Mouse (Mus musculus): ENCODE results near the gene Lce3e. TPM values are rescaled to one million over a fixed set of nuclear protein-coding genes. Genes with fewer than 3 reads are reported as not detected.

Gene Lce3e
- polyA plus RNA-seq, 2 experiments, result not detected

- peak; percentile 62 for DNase-seq (ENCODE audit: low spot score)
- peak overlapping the region; percentile 42 for H3K4me3 ChIP-seq (replicated peaks; ENCODE audit: low read length)
- TF ChIP-seq POLR2A (IDR thresholded peaks at IDR 0.05; ENCODE audit: borderline replicate concordance, extremely low read depth, insufficient read depth, insufficient read length), result no peak
- 2% methylated on average over 17 of the region's 24 CpGs for WGBS
- peak; percentile 87 for ATAC-seq (ENCODE audit: low FRiP score, low read depth)
- H3K36me3 ChIP-seq (ENCODE audit: control insufficient read depth, insufficient read depth, low read length), result no peaks in the 10 kb centered on the region
- H3K27ac ChIP-seq (replicated peaks; ENCODE audit: low read depth, low read length), result no peak overlapping the region
- peak overlapping the region; percentile 65 for H3K9ac ChIP-seq (ENCODE audit: low read depth, low read length, severe bottlenecking)
- peak overlapping the region; percentile 68 for H3K4me2 ChIP-seq (replicated peaks; ENCODE audit: low read depth, low read length, severe bottlenecking)
- H3K4me1 ChIP-seq (ENCODE audit: control insufficient read depth, insufficient read depth, low read length), result no peaks in the 10 kb centered on the region
- H3K9me3 ChIP-seq (ENCODE audit: control insufficient read depth, low read length), result no peaks in the 10 kb centered on the region
- H3K27me3 ChIP-seq (ENCODE audit: control insufficient read depth, insufficient read depth, low read length), result no peaks in the 10 kb centered on the region
Measured at GRCm38 (mm10) chr3:93014378-93014801, 47.5 kb downstream of the Lce3e start.

DNA sequence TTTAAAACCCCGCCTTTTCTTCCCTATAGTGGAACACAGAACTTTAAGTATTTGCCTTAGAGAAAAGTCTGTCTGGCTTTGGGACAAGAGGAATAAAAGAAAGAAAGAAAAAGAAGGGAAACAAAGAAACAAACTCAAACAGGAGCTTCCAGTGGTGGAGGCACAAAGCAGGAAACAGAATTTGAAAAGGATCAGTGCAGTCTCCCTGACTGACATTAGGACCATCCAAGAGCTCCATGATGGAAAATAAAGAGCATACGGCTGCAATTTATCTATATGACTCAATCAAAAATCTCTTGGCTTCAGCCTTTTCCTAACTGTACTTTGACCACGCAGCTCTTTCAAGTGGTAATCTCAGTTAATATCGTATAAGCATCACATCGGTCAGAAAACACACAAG lies 48.0 kb downstream of the Lce3e start:
- DNase-seq (ENCODE audit: low spot score) (no peak), ATAC-seq (ENCODE audit: low FRiP score, low read depth) (no peak)
- H3K9ac ChIP-seq (ENCODE audit: low read depth, low read length, severe bottlenecking), result peak overlapping the region; percentile 65
- no peak overlapping the region for H3K27ac ChIP-seq (replicated peaks; ENCODE audit: low read depth, low read length)
- no peaks in the 10 kb centered on the region for H3K36me3 ChIP-seq (ENCODE audit: control insufficient read depth, insufficient read depth, low read length)
- H3K4me2 ChIP-seq (replicated peaks; ENCODE audit: low read depth, low read length, severe bottlenecking), result peak overlapping the region; percentile 68
- no peaks in the 10 kb centered on the region for H3K27me3 ChIP-seq (ENCODE audit: control insufficient read depth, insufficient read depth, low read length)
- TF ChIP-seq POLR2A (IDR thresholded peaks at IDR 0.05; ENCODE audit: borderline replicate concordance, extremely low read depth, insufficient read depth, insufficient read length), result no peak
- no peaks in the 10 kb centered on the region for H3K9me3 ChIP-seq (ENCODE audit: control insufficient read depth, low read length)
- peak overlapping the region; percentile 42 for H3K4me3 ChIP-seq (replicated peaks; ENCODE audit: low read length)
- H3K4me1 ChIP-seq (ENCODE audit: control insufficient read depth, insufficient read depth, low read length), result no peaks in the 10 kb centered on the region
- 32% methylated on average over 5 of the region's 5 CpGs for WGBS

DNA sequence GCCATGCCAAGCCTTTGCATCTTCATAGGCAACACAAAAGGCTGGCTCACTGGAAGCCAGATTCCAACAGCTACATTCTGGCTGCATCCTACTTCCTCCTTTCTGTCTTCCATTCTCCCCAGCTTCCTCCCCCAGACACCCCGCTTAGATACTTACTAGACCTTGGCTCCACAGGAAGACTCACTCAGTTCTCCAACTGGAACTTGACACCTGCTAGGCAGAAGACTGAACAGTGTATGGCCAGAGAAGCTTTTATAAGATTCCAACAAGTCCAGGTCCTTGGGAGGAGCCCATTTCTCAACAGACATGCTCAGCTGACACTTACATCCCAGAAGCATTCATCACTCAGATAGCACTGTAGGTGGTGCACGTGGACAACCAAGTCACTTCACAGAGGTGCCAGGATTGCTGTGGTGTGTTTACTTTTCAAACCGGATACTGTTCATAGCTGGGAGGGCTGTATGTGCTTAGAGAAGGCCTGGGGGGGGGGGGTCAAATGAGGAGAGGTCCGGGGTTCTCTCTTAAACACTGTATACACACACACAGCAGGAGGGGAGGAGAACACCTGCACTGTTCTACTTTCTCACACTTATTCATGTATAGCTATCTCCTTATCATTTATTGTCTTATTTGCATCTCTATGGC lies 48.7 kb downstream of the Lce3e start, which contains the start of gene Crct1:
Crct1 (minus strand) TSS at position 228 of the 645 bp plus-strand sequence.
- TF ChIP-seq POLR2A (IDR thresholded peaks at IDR 0.05; ENCODE audit: borderline replicate concordance, extremely low read depth, insufficient read depth, insufficient read length), result no peak
- H3K4me3 ChIP-seq (replicated peaks; ENCODE audit: low read length), result peak within 1 kb of the TSS; percentile 42
- H3K27me3 ChIP-seq (ENCODE audit: control insufficient read depth, insufficient read depth, low read length), result no peaks in the 10 kb centered on the region
- ATAC-seq (ENCODE audit: low FRiP score, low read depth), result no peak
- peak within 1 kb of the TSS; percentile 65 for H3K9ac ChIP-seq (ENCODE audit: low read depth, low read length, severe bottlenecking)
- no peaks in the 10 kb centered on the region for H3K36me3 ChIP-seq (ENCODE audit: control insufficient read depth, insufficient read depth, low read length)
- peak within 1 kb of the TSS; percentile 68 for H3K4me2 ChIP-seq (replicated peaks; ENCODE audit: low read depth, low read length, severe bottlenecking)
- DNase-seq (ENCODE audit: low spot score), result no peak
- no peaks in the 10 kb centered on the region for H3K9me3 ChIP-seq (ENCODE audit: control insufficient read depth, low read length)
- H3K4me1 ChIP-seq (ENCODE audit: control insufficient read depth, insufficient read depth, low read length), result no peaks in the 10 kb centered on the region
- no peak within 1 kb of the TSS for H3K27ac ChIP-seq (replicated peaks; ENCODE audit: low read depth, low read length)
- WGBS, result 69% methylated on average over 4 of the region's 4 CpGs

Other genes with a start within 250 kb of the Lce3e start
- gene Lce1f, start 246.7 kb upstream of the Lce3e start, polyA plus RNA-seq (2012; rRNA removed), result not detected in 2 replicates
- not detected in 2 replicates for gene Lce1f, start 246.7 kb upstream of the Lce3e start, polyA plus RNA-seq (2014; fragmentation: Nextera tagmentation; extraction: Ambion mirVana)
- gene Gm38119, start 228.0 kb upstream of the Lce3e start, polyA plus RNA-seq (2012; rRNA removed), result not detected in 2 replicates
- gene Gm38119, start 228.0 kb upstream of the Lce3e start, polyA plus RNA-seq (2014; fragmentation: Nextera tagmentation; extraction: Ambion mirVana), result not detected in 2 replicates
- gene Lce1g, start 214.7 kb upstream of the Lce3e start, polyA plus RNA-seq (2012; rRNA removed), result not detected in 2 replicates
- gene Lce1g, start 214.7 kb upstream of the Lce3e start, polyA plus RNA-seq (2014; fragmentation: Nextera tagmentation; extraction: Ambion mirVana), result not detected in 2 replicates
- not detected in 2 replicates for gene Lce1h, start 202.0 kb upstream of the Lce3e start, polyA plus RNA-seq (2012; rRNA removed)
- not detected in 2 replicates for gene Lce1h, start 202.0 kb upstream of the Lce3e start, polyA plus RNA-seq (2014; fragmentation: Nextera tagmentation; extraction: Ambion mirVana)
- gene Lce1i, start 188.2 kb upstream of the Lce3e start, polyA plus RNA-seq (2012; rRNA removed), result not detected in 2 replicates
- gene Lce1i, start 188.2 kb upstream of the Lce3e start, polyA plus RNA-seq (2014; fragmentation: Nextera tagmentation; extraction: Ambion mirVana), result not detected in 2 replicates
- gene Lce1j, start 176.5 kb upstream of the Lce3e start, polyA plus RNA-seq (2012; rRNA removed), result not detected in 2 replicates
- gene Lce1j, start 176.5 kb upstream of the Lce3e start, polyA plus RNA-seq (2014; fragmentation: Nextera tagmentation; extraction: Ambion mirVana), result not detected in 2 replicates
- not detected in 2 replicates for gene Lce1k, start 159.2 kb upstream of the Lce3e start, polyA plus RNA-seq (2012; rRNA removed)
- gene Lce1k, start 159.2 kb upstream of the Lce3e start, polyA plus RNA-seq (2014; fragmentation: Nextera tagmentation; extraction: Ambion mirVana), result not detected in 2 replicates
- 0.03 TPM in 1 of 2 replicates, not detected in the other for gene Kprp, start 139.8 kb upstream of the Lce3e start, polyA plus RNA-seq (2012; rRNA removed)
- not detected in 2 replicates for gene Kprp, start 139.8 kb upstream of the Lce3e start, polyA plus RNA-seq (2014; fragmentation: Nextera tagmentation; extraction: Ambion mirVana)
- gene Lce1l, start 115.8 kb upstream of the Lce3e start, polyA plus RNA-seq (2012; rRNA removed), result not detected in 2 replicates
- not detected in 2 replicates for gene Lce1l, start 115.8 kb upstream of the Lce3e start, polyA plus RNA-seq (2014; fragmentation: Nextera tagmentation; extraction: Ambion mirVana)
- 0.05 and 0.06 TPM in 2 replicates for gene 2310050C09Rik, start 96.8 kb upstream of the Lce3e start, polyA plus RNA-seq (2012; rRNA removed)
- gene 2310050C09Rik, start 96.8 kb upstream of the Lce3e start, polyA plus RNA-seq (2014; fragmentation: Nextera tagmentation; extraction: Ambion mirVana), result not detected in 2 replicates
- gene Lce3a, start 40.8 kb upstream of the Lce3e start, polyA plus RNA-seq (2012; rRNA removed), result not detected in 2 replicates
- not detected in 2 replicates for gene Lce3a, start 40.8 kb upstream of the Lce3e start, polyA plus RNA-seq (2014; fragmentation: Nextera tagmentation; extraction: Ambion mirVana)
- not detected in 2 replicates for gene Lce3b, start 34.1 kb upstream of the Lce3e start, polyA plus RNA-seq (2012; rRNA removed)
- gene Lce3b, start 34.1 kb upstream of the Lce3e start, polyA plus RNA-seq (2014; fragmentation: Nextera tagmentation; extraction: Ambion mirVana), result not detected in 2 replicates
- gene Lce3c, start 22.6 kb upstream of the Lce3e start, polyA plus RNA-seq (2012; rRNA removed), result 0.20 TPM in 1 of 2 replicates, not detected in the other
- not detected in 2 replicates for gene Lce3c, start 22.6 kb upstream of the Lce3e start, polyA plus RNA-seq (2014; fragmentation: Nextera tagmentation; extraction: Ambion mirVana)
- gene Lce3d, start 9.7 kb upstream of the Lce3e start, polyA plus RNA-seq (2012; rRNA removed), result not detected in 2 replicates
- not detected in 2 replicates for gene Lce3d, start 9.7 kb upstream of the Lce3e start, polyA plus RNA-seq (2014; fragmentation: Nextera tagmentation; extraction: Ambion mirVana)
- gene Lce3f, start 25.2 kb downstream of the Lce3e start, polyA plus RNA-seq (2012; rRNA removed), result not detected in 2 replicates
- gene Lce3f, start 25.2 kb downstream of the Lce3e start, polyA plus RNA-seq (2014; fragmentation: Nextera tagmentation; extraction: Ambion mirVana), result 1.6 TPM in 1 of 2 replicates, not detected in the other
- gene Crct1, start 48.6 kb downstream of the Lce3e start, polyA plus RNA-seq (2012; rRNA removed), result 1.4 and 1.5 TPM in 2 replicates
- 1.3 and 2.7 TPM in 2 replicates for gene Crct1, start 48.6 kb downstream of the Lce3e start, polyA plus RNA-seq (2014; fragmentation: Nextera tagmentation; extraction: Ambion mirVana)
- gene Lce1m, start 52.0 kb downstream of the Lce3e start, polyA plus RNA-seq (2012; rRNA removed), result 0.08 TPM in 1 of 2 replicates, not detected in the other
- gene Lce1m, start 52.0 kb downstream of the Lce3e start, polyA plus RNA-seq (2014; fragmentation: Nextera tagmentation; extraction: Ambion mirVana), result not detected in 2 replicates
- gene Gm4858, start 101.8 kb downstream of the Lce3e start, polyA plus RNA-seq (2012; rRNA removed), result not detected in 2 replicates
- not detected in 2 replicates for gene Gm4858, start 101.8 kb downstream of the Lce3e start, polyA plus RNA-seq (2014; fragmentation: Nextera tagmentation; extraction: Ambion mirVana)
- gene Crnn, start 177.7 kb downstream of the Lce3e start, polyA plus RNA-seq (2012; rRNA removed), result 0.14 and 0.55 TPM in 2 replicates
- gene Crnn, start 177.7 kb downstream of the Lce3e start, polyA plus RNA-seq (2014; fragmentation: Nextera tagmentation; extraction: Ambion mirVana), result 0.19 and 0.51 TPM in 2 replicates
- gene Flg2, start 230.2 kb downstream of the Lce3e start, polyA plus RNA-seq (2012; rRNA removed), result 0.01 TPM in 1 of 2 replicates, not detected in the other
- 0.01 and 0.03 TPM in 2 replicates for gene Flg2, start 230.2 kb downstream of the Lce3e start, polyA plus RNA-seq (2014; fragmentation: Nextera tagmentation; extraction: Ambion mirVana)

Data from limb, embryonic 14.5 days (tissue).